Mouse (Mus musculus) fat pad, adult 2 months (tissue): ENCODE data around the gene Gm10563.
"Not testable (repeated sequence)": the region's sequence is repeated elsewhere in the genome, so short reads cannot be mapped to it uniquely, and the experiment has no call there.

Experiments used
- DNase-seq: peaks from one replicate; pipeline ENCODE4 v3.0.0-alpha.2; 2011; ENCODE audit warnings: low read depth, low spot score; ENCODE audit errors: extremely low read depth

Gm10563 gene

GRCm38 (mm10) chr4:155599901-155600825 lies 45.0 kb downstream of the Gm10563 start:
- no peak for DNase-seq

DNA sequence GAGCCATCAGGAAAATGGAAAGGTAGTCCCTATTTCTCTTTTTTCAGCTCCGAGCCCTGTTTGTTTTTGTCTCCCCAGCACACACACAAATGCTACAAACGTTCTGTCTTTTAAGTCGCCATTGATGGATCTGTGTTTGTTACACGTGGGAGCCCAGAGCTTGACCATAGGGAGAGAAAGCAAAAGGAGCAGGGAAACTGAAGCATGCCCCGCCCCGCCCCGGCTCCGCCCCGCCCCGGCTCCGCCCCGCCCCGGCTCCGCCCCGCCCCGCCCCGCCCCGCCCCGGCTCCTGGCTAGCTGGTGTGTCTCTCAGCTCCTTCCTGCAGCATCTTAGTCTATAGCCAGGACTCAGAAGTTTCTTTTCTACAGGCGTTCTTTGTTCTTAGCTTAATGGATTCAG lies 46.7 kb downstream of the Gm10563 start:
- DNase-seq: no peak

DNA sequence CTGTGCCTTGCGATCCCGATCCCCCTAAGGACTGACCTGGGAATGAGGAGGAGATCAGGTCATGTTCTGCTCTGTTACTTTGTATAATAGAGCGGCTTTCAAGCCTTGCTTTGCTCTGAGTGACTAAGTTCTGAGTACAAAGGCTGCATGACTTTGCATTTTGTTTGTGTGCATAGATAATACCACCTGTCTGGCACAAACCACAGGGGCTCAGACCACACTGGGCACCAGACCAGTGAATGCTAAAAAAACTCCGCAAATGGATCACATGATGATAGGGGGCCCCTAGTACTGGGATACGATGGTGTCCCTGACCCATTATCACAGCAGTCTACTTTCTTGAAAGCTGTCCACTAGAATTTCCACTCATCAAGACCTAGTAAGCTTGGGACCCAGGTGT lies 48.6 kb downstream of the Gm10563 start:
- DNase-seq: no peak

GRCm38 (mm10) chr4:155595777-155596176 lies 49.4 kb downstream of the Gm10563 start:
- DNase-seq: no peak

GRCm38 (mm10) chr4:155593780-155594179 lies 51.4 kb downstream of the Gm10563 start:
- no peak for DNase-seq

DNA sequence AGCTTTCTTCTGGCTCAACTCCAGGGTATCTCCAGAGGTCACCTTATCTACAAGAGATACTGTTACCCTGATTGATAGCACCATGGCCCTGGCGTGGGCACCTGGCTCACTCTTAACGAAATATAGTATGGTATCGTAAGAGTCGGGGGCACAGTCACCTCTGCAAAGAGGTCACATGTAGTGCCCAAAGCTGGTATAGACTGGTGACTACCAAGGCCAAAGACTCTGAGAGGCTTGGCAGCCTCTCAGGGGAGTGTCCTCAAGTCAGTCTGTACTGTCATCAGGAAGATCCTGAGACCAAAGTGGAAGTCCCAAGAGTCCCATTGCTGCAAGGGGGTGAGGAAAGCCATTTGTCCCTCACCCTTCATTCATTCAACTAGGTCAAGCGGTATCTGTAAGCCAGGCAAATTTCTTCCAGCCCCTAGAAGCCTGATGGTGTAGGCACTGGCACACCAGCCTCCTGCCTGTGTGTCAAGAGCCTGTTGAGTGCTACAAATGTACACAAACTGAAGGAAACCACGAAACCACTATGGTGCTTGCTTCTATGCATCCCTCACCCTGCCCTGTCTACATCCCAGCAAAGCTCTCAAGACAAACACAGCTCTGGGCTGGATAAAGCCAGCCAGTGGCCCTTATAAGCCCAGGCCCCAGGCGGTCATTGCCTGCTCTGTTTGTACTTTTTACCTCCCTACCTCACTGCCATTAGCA lies 54.0 kb downstream of the Gm10563 start:
- no peak for DNase-seq

GRCm38 (mm10) chr4:155589356-155589755 lies 55.9 kb downstream of the Gm10563 start:
- DNase-seq: no peak

DNA sequence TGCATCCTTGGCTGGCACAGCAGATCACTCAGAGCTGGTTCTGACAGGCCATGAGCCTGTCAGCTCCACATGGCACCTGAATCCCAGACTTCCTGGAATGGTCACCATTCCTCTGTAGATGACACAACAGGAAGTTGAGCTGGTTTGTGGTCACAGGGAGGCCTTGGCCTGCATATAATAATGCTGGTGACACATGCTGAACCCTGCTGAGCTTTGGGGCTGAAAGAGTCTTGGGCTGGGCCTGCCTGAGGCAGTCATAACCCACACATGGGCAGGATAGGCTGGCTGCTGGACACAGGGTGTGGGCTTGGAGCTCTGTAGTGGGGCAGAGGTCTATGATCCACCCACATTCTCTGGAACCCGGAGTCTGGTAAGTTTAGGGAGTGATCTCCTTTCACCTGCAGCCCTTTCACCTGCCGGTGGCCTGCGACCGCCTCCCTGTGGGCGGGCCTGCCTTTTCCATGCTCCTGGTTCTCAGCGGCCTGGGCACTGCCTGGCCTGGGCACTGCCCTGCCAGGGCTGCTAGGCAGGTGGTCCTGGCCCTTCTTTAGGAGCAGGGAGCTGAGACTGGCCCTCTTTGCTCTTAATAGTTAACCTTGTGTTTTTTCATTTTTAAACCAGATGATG lies 62.8 kb downstream of the Gm10563 start:
- peak; percentile 91 for DNase-seq

- DNase-seq: no peak
Observed at GRCm38 (mm10) chr4:155580420-155580819, 64.8 kb downstream of the Gm10563 start.

DNA sequence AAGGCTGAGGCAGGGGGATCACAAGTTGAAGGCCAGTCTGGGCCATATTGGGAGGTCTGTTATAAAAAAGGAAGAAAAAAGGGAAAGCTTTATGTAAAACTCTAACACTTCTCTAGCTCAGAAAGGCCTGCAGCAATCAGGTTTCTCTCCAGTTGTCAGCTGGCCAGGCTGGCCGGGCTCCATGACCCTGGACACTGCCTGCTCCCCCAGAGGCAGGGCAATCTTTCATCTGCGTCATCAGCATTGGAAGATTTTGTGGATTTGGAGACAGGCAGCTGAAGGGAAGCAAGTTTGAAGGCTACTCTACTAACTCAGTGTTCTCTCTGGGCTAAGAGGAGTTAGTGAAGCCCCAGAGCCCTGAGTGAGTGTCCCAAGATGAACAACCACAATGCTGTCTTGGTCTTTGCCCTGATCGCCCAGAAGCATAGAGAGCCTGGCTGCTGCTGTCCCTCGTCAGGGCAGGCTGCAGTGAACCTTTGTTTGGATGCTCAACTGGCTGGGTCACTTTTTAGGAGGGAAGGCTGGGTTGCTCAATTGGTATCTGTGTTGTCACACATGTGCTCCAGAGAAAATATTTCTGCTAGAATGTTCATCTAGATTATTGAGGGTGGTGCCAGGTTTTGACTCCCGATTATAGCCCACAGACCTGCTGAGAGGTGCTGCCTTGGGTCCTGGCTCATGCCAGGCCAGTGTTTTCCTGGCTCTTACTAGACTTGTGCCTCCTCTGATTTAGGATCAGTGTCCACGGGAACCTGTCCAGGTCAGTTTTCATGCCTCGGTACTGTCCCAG lies 66.7 kb downstream of the Gm10563 start:
- DNase-seq: no peak

- no peak for DNase-seq
Observed at GRCm38 (mm10) chr4:155577741-155578140, 67.5 kb downstream of the Gm10563 start.

GRCm38 (mm10) chr4:155577132-155577531 lies 68.1 kb downstream of the Gm10563 start:
- DNase-seq: no peak

- no peak for DNase-seq
Observed at GRCm38 (mm10) chr4:155575521-155575920, 69.7 kb downstream of the Gm10563 start.

GRCm38 (mm10) chr4:155574931-155575330 lies 70.3 kb downstream of the Gm10563 start:
- no peak for DNase-seq

DNA sequence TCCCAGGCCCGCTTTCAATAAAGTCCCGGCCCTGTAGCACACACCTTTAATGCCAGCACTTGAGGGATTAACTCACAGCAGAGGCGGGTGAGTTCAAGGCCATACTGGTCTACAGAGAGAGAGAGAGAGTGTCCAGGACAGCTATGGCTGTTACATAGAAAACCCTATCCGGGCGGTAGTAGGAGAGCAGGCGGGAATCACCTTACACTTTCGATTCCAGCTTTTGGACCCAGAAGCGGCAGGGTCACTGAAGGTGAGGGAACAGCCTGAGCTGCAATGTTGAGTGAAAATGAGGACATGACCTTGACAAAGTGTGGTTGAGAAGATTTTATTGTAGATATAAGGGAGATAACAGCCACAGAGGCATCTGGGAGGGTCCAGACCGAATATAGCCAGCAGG lies 71.3 kb downstream of the Gm10563 start:
- DNase-seq: no peak

GRCm38 (mm10) chr4:155573155-155573554 lies 72.1 kb downstream of the Gm10563 start:
- no peak for DNase-seq

GRCm38 (mm10) chr4:155571442-155571841 lies 73.8 kb downstream of the Gm10563 start:
- no peak for DNase-seq

- DNase-seq: not testable (repeated sequence)
Observed at GRCm38 (mm10) chr4:155570315-155570714, 74.9 kb downstream of the Gm10563 start.

DNA sequence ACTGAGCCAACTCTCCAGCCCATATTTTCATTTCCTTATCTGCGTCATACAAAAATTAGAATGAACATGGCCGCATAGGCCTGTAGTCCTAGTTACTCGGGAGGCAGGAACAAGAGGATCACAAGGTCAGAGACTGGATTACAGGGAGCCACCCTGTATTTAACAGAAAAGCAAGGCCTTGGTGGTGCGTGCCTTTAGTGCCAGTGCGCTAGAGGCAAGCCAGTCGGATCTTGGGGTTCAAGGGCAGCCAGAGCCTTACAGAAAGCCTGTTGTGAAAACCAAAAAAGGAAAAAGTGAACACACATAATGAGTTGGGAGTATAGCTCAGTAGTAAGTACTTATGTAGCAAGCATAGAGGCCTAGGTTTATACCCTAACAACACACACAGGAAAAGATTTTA lies 75.4 kb downstream of the Gm10563 start:
- no peak for DNase-seq

GRCm38 (mm10) chr4:155568632-155569370 lies 76.4 kb downstream of the Gm10563 start:
- DNase-seq: no peak
